Mouse (Mus musculus) right cerebral cortex, adult 2 months (tissue): ENCODE results near the gene Itgb3.
"Not testable (repeated sequence)": the region's sequence is repeated elsewhere in the genome, so short reads cannot be mapped to it uniquely, and the experiment has no call there.

ENCODE experiments used
- DNase-seq, 2 experiments: peaks; one replicate each; pipeline ENCODE4 v3.0.0; 2021 to 2022; ENCODE audit warnings: low spot score in 2 of 2

Gene Itgb3

GRCm38 (mm10) chr11:104607491-104608245, at the start of gene Itgb3:
Gene Itgb3 (plus strand): TSS chr11:104608000.
- peak in 1 of 2 experiments; percentile 46 for DNase-seq

- DNase-seq: no peak
Measured at GRCm38 (mm10) chr11:104558065-104558464, 49.7 kb upstream of the Itgb3 start.

DNA sequence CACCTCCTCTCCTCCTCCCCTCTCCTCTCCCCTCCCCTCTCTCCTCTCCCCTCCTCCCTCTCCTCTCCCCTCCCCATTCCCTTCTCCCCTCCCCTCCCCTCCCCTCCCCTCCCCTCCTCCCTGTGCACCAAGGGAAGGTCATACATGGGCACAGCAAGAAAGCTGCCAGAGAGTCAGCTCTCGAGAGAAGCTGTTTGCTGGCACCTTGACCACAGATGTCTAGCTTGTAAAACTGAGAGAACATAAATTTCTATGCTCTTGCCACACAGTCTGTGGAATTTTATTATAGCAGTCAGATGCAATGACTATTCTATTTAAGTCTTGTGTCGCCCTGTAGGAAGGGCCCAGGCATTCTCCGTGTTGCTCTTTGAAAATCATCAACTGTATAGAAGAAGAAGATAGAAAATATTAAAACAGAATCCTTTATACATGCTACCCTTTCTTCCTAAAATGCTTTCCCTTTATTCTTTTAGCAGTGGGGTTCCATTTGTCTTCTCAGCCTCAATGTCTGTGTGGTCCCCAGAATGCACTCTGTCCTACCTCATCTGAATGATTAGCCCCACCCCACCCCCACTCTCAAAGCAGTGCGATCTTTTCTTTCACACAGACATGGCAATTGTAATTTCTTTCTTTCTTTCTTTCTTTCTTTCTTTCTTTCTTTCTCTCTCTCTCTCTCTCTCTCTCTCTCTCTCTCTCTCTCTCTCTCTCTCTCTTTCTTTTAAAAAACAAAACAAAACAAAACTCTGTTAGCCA, 49.0 kb upstream of the Itgb3 start:
- DNase-seq: peak in 1 of 2 experiments; percentile 19

DNA sequence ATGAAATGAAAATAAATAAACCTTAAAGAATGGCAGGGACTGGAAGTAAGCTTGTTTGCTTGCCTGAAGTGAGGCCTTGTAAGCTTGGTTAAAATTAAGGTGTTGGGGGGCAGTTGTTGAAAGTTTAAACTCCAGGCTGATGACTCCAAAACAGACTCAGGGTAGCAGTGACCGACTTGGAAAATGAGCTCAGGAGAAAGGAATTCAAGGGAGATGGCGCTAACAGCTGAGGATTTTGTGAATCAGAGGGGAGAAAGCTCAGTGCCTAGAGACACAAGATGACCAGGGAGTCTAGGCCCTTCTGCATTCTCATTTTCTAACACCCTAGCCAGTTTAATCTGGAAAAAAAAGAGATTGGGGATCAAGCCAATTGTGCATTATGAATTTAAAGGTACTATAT, 46.8 kb upstream of the Itgb3 start:
- DNase-seq: no peak

- DNase-seq: peak in 1 of 2 experiments; percentile 38
Measured at GRCm38 (mm10) chr11:104563496-104563895, 44.3 kb upstream of the Itgb3 start.

GRCm38 (mm10) chr11:104565172-104565571, 42.6 kb upstream of the Itgb3 start:
- no peak for DNase-seq

DNA sequence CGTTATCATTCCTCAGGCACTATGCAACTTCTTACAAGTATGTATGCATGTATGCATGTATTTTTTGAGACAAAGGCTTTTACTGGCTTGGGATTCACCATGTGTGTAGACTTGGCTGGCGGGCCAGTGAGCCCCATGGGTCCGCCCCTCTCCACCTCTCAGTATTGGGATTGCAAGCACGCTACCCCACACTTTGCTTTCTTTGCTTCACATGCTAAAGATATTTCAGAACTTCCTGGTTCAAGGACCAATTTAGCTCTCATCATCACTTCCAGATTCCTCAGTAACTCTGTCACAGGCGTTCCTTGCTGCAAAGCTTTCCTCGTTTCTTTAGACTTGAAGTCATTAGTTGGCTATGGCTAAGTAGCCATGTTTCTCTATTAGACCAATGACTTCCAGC, 41.7 kb upstream of the Itgb3 start:
- DNase-seq: no peak

DNA sequence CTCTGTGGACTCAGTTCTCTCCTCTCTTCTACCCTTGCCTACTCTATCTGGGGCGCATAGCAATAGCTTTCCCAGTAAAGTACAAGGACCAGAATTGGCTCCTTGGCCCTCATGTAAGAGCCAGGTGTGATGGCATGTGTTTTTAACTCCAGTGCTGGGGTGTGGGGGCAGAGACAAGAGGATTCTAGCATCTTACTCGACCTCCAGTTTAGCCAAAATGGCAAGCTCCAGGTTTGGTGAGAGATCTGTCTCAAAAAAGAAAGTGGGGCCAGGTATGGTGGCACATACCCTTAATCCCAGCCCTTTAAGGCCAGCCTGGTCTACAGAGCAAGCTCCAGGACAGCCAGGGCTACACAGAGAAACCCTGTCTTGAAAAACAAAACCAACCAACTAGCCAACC, 41.0 kb upstream of the Itgb3 start:
- no peak for DNase-seq

GRCm38 (mm10) chr11:104567736-104568135, 40.1 kb upstream of the Itgb3 start:
- DNase-seq: peak in 1 of 2 experiments; percentile 26

DNA sequence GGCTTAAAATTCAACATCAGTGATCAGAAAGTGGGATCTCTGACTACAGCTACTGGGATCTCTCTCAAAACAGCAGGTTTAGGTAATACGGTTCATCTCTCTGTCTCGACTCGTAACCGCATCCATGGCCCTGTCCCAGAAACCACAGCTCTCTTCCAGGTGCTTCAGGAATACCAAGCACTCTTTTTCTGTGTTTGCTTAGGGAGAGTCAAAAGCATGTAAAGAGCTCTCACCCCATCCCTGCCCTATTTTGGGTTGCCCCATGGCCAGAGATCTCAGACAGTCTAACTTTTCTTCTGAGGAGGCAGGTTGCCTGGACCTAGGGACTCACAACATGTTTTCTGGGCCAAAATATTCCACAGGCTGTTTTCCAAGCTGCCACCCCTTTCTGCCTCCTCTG, 39.5 kb upstream of the Itgb3 start:
- DNase-seq: no peak

DNA sequence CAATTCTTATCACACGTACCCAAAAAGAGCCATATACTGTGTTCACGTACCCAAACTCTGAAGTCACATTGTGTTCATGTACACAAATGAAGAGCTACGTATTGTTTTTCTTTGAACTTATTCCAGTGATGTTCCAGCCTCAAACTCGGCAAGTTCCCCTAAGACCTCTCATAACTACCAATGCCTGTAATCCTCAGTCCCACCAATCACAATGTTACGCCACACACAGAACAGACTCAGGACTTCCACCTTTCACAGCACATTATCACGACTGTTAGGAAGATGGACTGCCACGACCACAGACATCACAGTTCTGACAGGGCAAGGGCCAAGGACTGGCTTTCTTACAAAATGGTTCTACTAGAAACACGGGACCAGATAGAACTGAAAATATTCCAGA, 37.3 kb upstream of the Itgb3 start:
- DNase-seq: not testable (repeated sequence)

GRCm38 (mm10) chr11:104571373-104571772, 36.4 kb upstream of the Itgb3 start:
- DNase-seq: peak; percentile 64 to 65

DNA sequence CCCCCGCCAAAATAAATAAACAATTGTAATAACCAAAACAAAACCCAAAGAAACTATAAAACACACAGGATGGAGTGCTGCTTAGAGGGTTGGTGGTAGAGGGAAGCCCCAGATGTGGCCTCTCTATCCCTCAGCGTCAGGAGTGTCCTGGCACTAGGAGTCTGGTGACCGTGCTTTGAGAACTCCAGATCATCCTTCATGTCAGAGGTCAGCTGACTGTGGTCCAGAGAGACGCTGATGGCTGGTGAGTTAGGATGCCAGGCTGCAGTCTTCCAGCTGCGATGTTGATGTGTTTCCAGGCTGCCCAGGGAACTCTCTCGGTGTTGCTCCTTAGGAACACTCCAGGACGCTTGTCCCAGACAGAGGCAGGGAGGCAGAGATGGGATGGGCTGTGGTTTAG, 35.7 kb upstream of the Itgb3 start:
- DNase-seq: no peak

DNA sequence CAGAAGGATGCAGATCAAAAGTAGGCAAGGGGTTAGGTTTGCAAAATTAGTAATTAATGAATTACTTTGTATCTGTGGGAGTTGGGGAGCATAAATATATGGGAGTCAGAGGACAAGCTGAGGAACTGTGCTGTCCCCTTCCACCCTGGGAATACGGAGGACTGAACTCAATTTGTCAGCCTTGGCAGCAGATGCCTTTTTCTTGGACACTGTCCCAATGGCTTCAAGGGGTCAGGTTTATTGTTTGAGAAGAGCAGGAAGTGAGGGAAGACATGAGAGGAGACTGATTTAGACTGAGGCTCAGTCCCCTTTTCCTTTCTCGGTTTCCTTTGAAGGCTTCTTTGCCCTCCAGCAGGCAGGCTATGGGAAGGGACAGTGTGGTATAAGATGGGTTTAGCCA, 35.2 kb upstream of the Itgb3 start:
- no peak for DNase-seq

- no peak for DNase-seq
Measured at GRCm38 (mm10) chr11:104576772-104577612, 30.8 kb upstream of the Itgb3 start.

- no peak for DNase-seq
Measured at GRCm38 (mm10) chr11:104578074-104578473, 29.7 kb upstream of the Itgb3 start.

- no peak for DNase-seq
Measured at GRCm38 (mm10) chr11:104579084-104579483, 28.7 kb upstream of the Itgb3 start.

GRCm38 (mm10) chr11:104579575-104579974, 28.2 kb upstream of the Itgb3 start:
- no peak for DNase-seq

- no peak for DNase-seq
Measured at GRCm38 (mm10) chr11:104580091-104580490, 27.7 kb upstream of the Itgb3 start.

- DNase-seq: no peak
Measured at GRCm38 (mm10) chr11:104580606-104581005, 27.2 kb upstream of the Itgb3 start.

GRCm38 (mm10) chr11:104581446-104582307, 26.1 kb upstream of the Itgb3 start:
- no peak for DNase-seq
